Mouse (Mus musculus) liver, embryonic 14 days (tissue): ENCODE measurements around the gene Tgfb3. TPM values are rescaled to one million over a fixed set of nuclear protein-coding genes. Genes with fewer than 3 reads are reported as not detected.

ENCODE experiments used
- polyA plus RNA-seq: library from polyadenylated mRNA; depleted of rRNA; stranded (reverse); fragments of >200 nt; gene quantifications from 2 replicates; pipeline ENCODE4 v1.2.3, GENCODE M21; 2012; rRNA removed

Gene Tgfb3
- polyA plus RNA-seq: 1.0 and 2.0 TPM in 2 replicates

GRCm38 (mm10) chr12:86078553-86079201 is at the start of gene Tgfb3:
TSS of gene Tgfb3 (minus strand) at chr12:86079041.

GRCm38 (mm10) chr12:86082481-86083012 is 3.7 kb upstream of the Tgfb3 start, which contains the start of gene Ift43:
TSS of gene Ift43 (plus strand) at chr12:86082541.

Other genes with a start within 250 kb of the Tgfb3 start
- 3.5 and 3.7 TPM in 2 replicates for gene Ift43, start 3.5 kb upstream of the Tgfb3 start, polyA plus RNA-seq
- gene Gpatch2l, start 162.8 kb upstream of the Tgfb3 start, polyA plus RNA-seq: 4.4 and 4.6 TPM in 2 replicates